ENCODE assay signal across 20 mouse cellular contexts in genomic region chr15:84210941-84211340, GRCm38 (mm10). TPM values are rescaled to one million over a fixed set of nuclear protein-coding genes. Genes with fewer than 3 reads are reported as not detected.
DNase-seq lines count a peak whose midpoint lies in the region; ATAC-seq and TF ChIP-seq lines count a peak whose summit lies in the region.
"Had no signal": no experiment of that assay in that cellular context is flagged by ENCODE, and none has a peak within 500 bp of the region (broad histone marks: within the 10 kb centered on the region; RNA-seq: fewer than 3 reads in every experiment).

No protein-coding gene starts in this region.

- H3K4me2 ChIP-seq in liver, embryonic 13.5 days, result peak overlapping the region; percentile 71
- no peak overlapping the region for H3K4me2 ChIP-seq in liver, postnatal 0 days (ENCODE audit: low read depth, low read length)
- no peak overlapping the region for H3K4me2 ChIP-seq in forebrain, postnatal 0 days (ENCODE audit: low read depth)
- H3K4me2 ChIP-seq in hindbrain, embryonic 14.5 days (replicated peaks), result no peak overlapping the region
- H3K4me2 ChIP-seq: forebrain, embryonic 15.5 days; heart, embryonic 13.5 days; hindbrain, embryonic 13.5 days had no signal

- no peak for ATAC-seq in liver, embryonic 13.5 days (ENCODE audit: low read depth)
- ATAC-seq in liver, postnatal 0 days, result no peak
- ATAC-seq in forebrain, postnatal 0 days, result no peak
- ATAC-seq in hindbrain, embryonic 14.5 days (ENCODE audit: low FRiP score), result no peak
- ATAC-seq: forebrain, embryonic 15.5 days had no signal

- H3K27ac ChIP-seq in heart, embryonic 10.5 days, result peak overlapping the region; percentile 76; the same call in 1 of the 2 replicates
- H3K27ac ChIP-seq in liver, embryonic 13.5 days, result peak overlapping the region; percentile 93
- 0 out of 2 replicates have a peak overlapping the region, but pooled peaks have one; percentile 83 for H3K27ac ChIP-seq in liver, postnatal 0 days (ENCODE audit: low read depth)
- no peak overlapping the region for H3K27ac ChIP-seq in forebrain, postnatal 0 days (ENCODE audit: low read depth, low read length)
- no peak overlapping the region for H3K27ac ChIP-seq in hindbrain, embryonic 14.5 days
- H3K27ac ChIP-seq: embryonic facial prominence, embryonic 10.5 days; hindbrain, embryonic 13.5 days had no signal

- peaks cover 80% of the 10 kb centered on the region for H3K36me3 ChIP-seq in heart, embryonic 10.5 days
- H3K36me3 ChIP-seq in liver, embryonic 13.5 days, result peaks cover 77% of the 10 kb centered on the region
- H3K36me3 ChIP-seq in liver, postnatal 0 days (replicated peaks; ENCODE audit: insufficient read depth, low read length), result peaks cover 57% of the 10 kb centered on the region
- peaks cover 64% of the 10 kb centered on the region for H3K36me3 ChIP-seq in forebrain, postnatal 0 days (ENCODE audit: insufficient read depth)
- peaks cover 61% of the 10 kb centered on the region for H3K36me3 ChIP-seq in hindbrain, embryonic 14.5 days (replicated peaks; ENCODE audit: control insufficient read depth, insufficient read depth)

- no peak for TF ChIP-seq CTCF in liver, postnatal 0 days (IDR thresholded peaks at IDR 0.05; ENCODE audit: low read depth)
- TF ChIP-seq CTCF in forebrain, postnatal 0 days (IDR thresholded peaks at IDR 0.05; ENCODE audit: low read depth), result no peak

- TF ChIP-seq EP300 in liver, postnatal 0 days (IDR thresholded peaks at IDR 0.05; ENCODE audit: low read depth), result no peak

- peaks cover 40% of the 10 kb centered on the region for H3K4me1 ChIP-seq in heart, embryonic 10.5 days
- H3K4me1 ChIP-seq in liver, embryonic 13.5 days (replicated peaks), result peaks cover 56% of the 10 kb centered on the region
- H3K4me1 ChIP-seq in liver, postnatal 0 days (ENCODE audit: insufficient read depth), result peaks cover 24% of the 10 kb centered on the region
- no peaks in the 10 kb centered on the region for H3K4me1 ChIP-seq in forebrain, postnatal 0 days (ENCODE audit: insufficient read depth)
- peaks cover under 1% of the 10 kb centered on the region; the same call in 1 of the 2 replicates for H3K4me1 ChIP-seq in hindbrain, embryonic 14.5 days (replicated peaks; ENCODE audit: control insufficient read depth, insufficient read depth, low read length)

- no peak overlapping the region for H3K4me3 ChIP-seq in heart, embryonic 10.5 days
- peak overlapping the region; percentile 36 for H3K4me3 ChIP-seq in liver, embryonic 13.5 days (replicated peaks)
- H3K4me3 ChIP-seq in liver, postnatal 0 days (ENCODE audit: low read depth, low read length), result no peak overlapping the region
- no peak overlapping the region for H3K4me3 ChIP-seq in forebrain, postnatal 0 days (ENCODE audit: low read depth, low read length)
- no peak overlapping the region for H3K4me3 ChIP-seq in hindbrain, embryonic 14.5 days (replicated peaks; ENCODE audit: low read length)
- H3K4me3 ChIP-seq: embryonic facial prominence, embryonic 10.5 days; forebrain, embryonic 15.5 days; heart, adult 2 months; heart, embryonic 13.5 days; hindbrain, embryonic 13.5 days had no signal

- WGBS in heart, embryonic 10.5 days, result 92% methylated on average over 13 of the region's 13 CpGs
- 93% methylated on average over 13 of the region's 13 CpGs for WGBS in liver, embryonic 13.5 days (ENCODE audit: insufficient replicate concordance)
- 93% methylated on average over 13 of the region's 13 CpGs for WGBS in liver, postnatal 0 days (ENCODE audit: insufficient replicate concordance)
- WGBS in forebrain, postnatal 0 days, result 89% methylated on average over 13 of the region's 13 CpGs
- 91% methylated on average over 13 of the region's 13 CpGs for WGBS in hindbrain, embryonic 14.5 days

- no peak for DNase-seq in heart, embryonic 10.5 days (ENCODE audit: low spot score)
- DNase-seq in heart, postnatal 4 days, result no peak
- peak; percentile 22 to 69 for DNase-seq in spleen, postnatal 4 days (ENCODE audit: low spot score in 2 of 2)
- DNase-seq in spleen, postnatal 14 days (ENCODE audit: low spot score in 2 of 2), result no peak
- no peak for DNase-seq in liver, embryonic 13.5 days
- DNase-seq in liver, postnatal 0 days, result no peak
- no peak for DNase-seq in forebrain, postnatal 0 days
- no peak for DNase-seq in hindbrain, embryonic 14.5 days (ENCODE audit: low spot score)
- DNase-seq: adrenal gland, adult 2 months; adrenal gland, postnatal 25 days; cerebellum, adult 2 months; cerebellum, postnatal 10 days; gastrocnemius, postnatal 10 days; heart, adult 2 months; heart, postnatal 36 days had no signal

- no peaks in the 10 kb centered on the region for H3K9me3 ChIP-seq in heart, embryonic 10.5 days
- H3K9me3 ChIP-seq in liver, embryonic 13.5 days (replicated peaks), result no peaks in the 10 kb centered on the region
- H3K9me3 ChIP-seq in liver, postnatal 0 days (ENCODE audit: low read length), result no peaks in the 10 kb centered on the region
- H3K9me3 ChIP-seq in forebrain, postnatal 0 days (ENCODE audit: low read length), result no peaks in the 10 kb centered on the region
- H3K9me3 ChIP-seq in hindbrain, embryonic 14.5 days (ENCODE audit: control insufficient read depth, low read length), result no peaks in the 10 kb centered on the region
- H3K9me3 ChIP-seq: embryonic facial prominence, embryonic 10.5 days; forebrain, embryonic 15.5 days; heart, embryonic 13.5 days; hindbrain, embryonic 13.5 days had no signal

- no peaks in the 10 kb centered on the region for H3K27me3 ChIP-seq in heart, embryonic 10.5 days (ENCODE audit: insufficient read depth, poor library complexity, severe bottlenecking)
- no peaks in the 10 kb centered on the region for H3K27me3 ChIP-seq in liver, embryonic 13.5 days
- H3K27me3 ChIP-seq in liver, postnatal 0 days (ENCODE audit: insufficient read depth, low read length), result no peaks in the 10 kb centered on the region
- no peaks in the 10 kb centered on the region for H3K27me3 ChIP-seq in forebrain, postnatal 0 days (ENCODE audit: insufficient read depth, low read length)
- H3K27me3 ChIP-seq in hindbrain, embryonic 14.5 days (ENCODE audit: control insufficient read depth, insufficient read depth, low read length), result no peaks in the 10 kb centered on the region
- H3K27me3 ChIP-seq: CH12.LX; forebrain, embryonic 15.5 days; heart, embryonic 13.5 days; hindbrain, embryonic 13.5 days had no signal

- peak overlapping the region; percentile 75 for H3K9ac ChIP-seq in liver, embryonic 13.5 days
- no peak overlapping the region for H3K9ac ChIP-seq in liver, postnatal 0 days (replicated peaks)
- no peak overlapping the region for H3K9ac ChIP-seq in forebrain, postnatal 0 days
- H3K9ac ChIP-seq in hindbrain, embryonic 14.5 days, result no peak overlapping the region
- H3K9ac ChIP-seq: forebrain, embryonic 15.5 days; heart, embryonic 13.5 days; hindbrain, embryonic 13.5 days had no signal

RNA-seq across cellular contexts. Expression of gene Samm50, which starts 18.9 kb away (rescaled TPM):
- polyA plus RNA-seq in heart, embryonic 10.5 days (2016; fragmentation: Nextera tagmentation; extraction: Ambion mirVana), result 122 and 132 TPM in 2 replicates
- total RNA-seq in heart, postnatal 4 days (2021), result 100 to 1,000 TPM; 226 to 230 TPM
- 98.0 and 106 TPM in 2 replicates for polyA plus RNA-seq in liver, embryonic 13.5 days (2015; fragmentation: Nextera tagmentation; extraction: Ambion mirVana)
- 103 and 105 TPM in 2 replicates for polyA plus RNA-seq in liver, postnatal 0 days (2015; fragmentation: Nextera tagmentation; extraction: Ambion mirVana)
- 36.6 and 37.2 TPM in 2 replicates for total RNA-seq in forebrain, postnatal 0 days (2014; rRNA removed)
- 88.3 and 93.8 TPM in 2 replicates for polyA plus RNA-seq in forebrain, postnatal 0 days (2015; fragmentation: Nextera tagmentation; extraction: Ambion mirVana)
- 56.3 and 56.7 TPM in 2 replicates for polyA plus RNA-seq in hindbrain, embryonic 14.5 days (2014; fragmentation: Nextera tagmentation; extraction: Ambion mirVana)

RNA-seq across cellular contexts. Expression of gene Parvb, which starts 20.9 kb away (rescaled TPM):
- polyA plus RNA-seq in heart, embryonic 10.5 days (2016; fragmentation: Nextera tagmentation; extraction: Ambion mirVana), result 12.8 and 17.6 TPM in 2 replicates
- total RNA-seq in heart, postnatal 4 days (2021), result 100 to 1,000 TPM; 172 to 177 TPM
- polyA plus RNA-seq in liver, embryonic 13.5 days (2015; fragmentation: Nextera tagmentation; extraction: Ambion mirVana), result 6.7 and 8.1 TPM in 2 replicates
- polyA plus RNA-seq in liver, postnatal 0 days (2015; fragmentation: Nextera tagmentation; extraction: Ambion mirVana), result 4.9 and 6.0 TPM in 2 replicates
- total RNA-seq in forebrain, postnatal 0 days (2014; rRNA removed), result 3.8 and 9.4 TPM in 2 replicates
- polyA plus RNA-seq in forebrain, postnatal 0 days (2015; fragmentation: Nextera tagmentation; extraction: Ambion mirVana), result 2.7 and 4.3 TPM in 2 replicates
- 4.1 and 5.1 TPM in 2 replicates for polyA plus RNA-seq in hindbrain, embryonic 14.5 days (2014; fragmentation: Nextera tagmentation; extraction: Ambion mirVana)

RNA-seq across cellular contexts. Expression of gene Pnpla3, which starts 43.3 kb away (rescaled TPM):
- polyA plus RNA-seq in heart, embryonic 10.5 days (2016; fragmentation: Nextera tagmentation; extraction: Ambion mirVana), result 0.51 and 0.68 TPM in 2 replicates
- total RNA-seq in heart, postnatal 4 days (2021), result 1 to 10 TPM in 1 of 2 experiments, under 1 TPM in 1; 0.21 to 1.1 TPM
- polyA plus RNA-seq in liver, embryonic 13.5 days (2015; fragmentation: Nextera tagmentation; extraction: Ambion mirVana), result 1.2 and 1.4 TPM in 2 replicates
- 1.0 and 1.9 TPM in 2 replicates for polyA plus RNA-seq in liver, postnatal 0 days (2015; fragmentation: Nextera tagmentation; extraction: Ambion mirVana)
- 5.2 and 5.6 TPM in 2 replicates for total RNA-seq in forebrain, postnatal 0 days (2014; rRNA removed)
- polyA plus RNA-seq in forebrain, postnatal 0 days (2015; fragmentation: Nextera tagmentation; extraction: Ambion mirVana), result 2.4 and 3.0 TPM in 2 replicates
- polyA plus RNA-seq in hindbrain, embryonic 14.5 days (2014; fragmentation: Nextera tagmentation; extraction: Ambion mirVana), result 3.4 and 4.2 TPM in 2 replicates

Comparison
In these comparisons a context has a peak if more than half of its experiments do, and no peak if none do; other contexts are left out.
1. DNase-seq: peak in spleen, postnatal 4 days (2 of 2); none in heart, embryonic 10.5 days (single experiment), heart, postnatal 4 days (single experiment), spleen, postnatal 14 days (0 of 2), liver, embryonic 13.5 days (single experiment), liver, postnatal 0 days (single experiment), forebrain, postnatal 0 days (single experiment) and hindbrain, embryonic 14.5 days (single experiment).
2. H3K27ac ChIP-seq: peak in heart, embryonic 10.5 days (single experiment), liver, embryonic 13.5 days (single experiment) and liver, postnatal 0 days (single experiment); none in forebrain, postnatal 0 days (single experiment) and hindbrain, embryonic 14.5 days (single experiment).